Mouse (Mus musculus) splenic B cell, adult 2 months (primary cell): ENCODE results near the gene Kcnk1.

ENCODE experiments used
- DNase-seq: peaks from one replicate; pipeline ENCODE4 v3.0.0-alpha.2; 2011; ENCODE audit warnings: low read depth, low spot score
- H3K27me3 ChIP-seq: 2 replicates; pipeline ENCODE4 v1.6.1; 2012; ENCODE audit warnings: mild to moderate bottlenecking, low read length, moderate library complexity, mixed read lengths; ENCODE audit not compliant: control insufficient read depth, poor library complexity, insufficient read depth, severe bottlenecking
- H3K36me3 ChIP-seq: 2 replicates; pipeline ENCODE4 v1.6.1; 2012; ENCODE audit warnings: mild to moderate bottlenecking, low read length, moderate library complexity, mixed read lengths; ENCODE audit not compliant: control insufficient read depth, poor library complexity, insufficient read depth, severe bottlenecking

The Kcnk1 gene

GRCm38 (mm10) chr8:125983515-125983914 lies 11.5 kb upstream of the Kcnk1 start:
- Histone ChIP-seq H3K27me3 (no peaks in the 10 kb centered on the region), H3K36me3 (no peaks in the 10 kb centered on the region)
- DNase-seq, result no peak

- Histone ChIP-seq H3K36me3 (no peaks in the 10 kb centered on the region), H3K27me3 (no peaks in the 10 kb centered on the region)
- no peak for DNase-seq
Observed at GRCm38 (mm10) chr8:125984140-125984539, 10.8 kb upstream of the Kcnk1 start.

- no peak for DNase-seq
- H3K27me3 ChIP-seq, result no peaks in the 10 kb centered on the region
- no peaks in the 10 kb centered on the region for H3K36me3 ChIP-seq
Observed at GRCm38 (mm10) chr8:125985364-125985763, 9.6 kb upstream of the Kcnk1 start.

DNA sequence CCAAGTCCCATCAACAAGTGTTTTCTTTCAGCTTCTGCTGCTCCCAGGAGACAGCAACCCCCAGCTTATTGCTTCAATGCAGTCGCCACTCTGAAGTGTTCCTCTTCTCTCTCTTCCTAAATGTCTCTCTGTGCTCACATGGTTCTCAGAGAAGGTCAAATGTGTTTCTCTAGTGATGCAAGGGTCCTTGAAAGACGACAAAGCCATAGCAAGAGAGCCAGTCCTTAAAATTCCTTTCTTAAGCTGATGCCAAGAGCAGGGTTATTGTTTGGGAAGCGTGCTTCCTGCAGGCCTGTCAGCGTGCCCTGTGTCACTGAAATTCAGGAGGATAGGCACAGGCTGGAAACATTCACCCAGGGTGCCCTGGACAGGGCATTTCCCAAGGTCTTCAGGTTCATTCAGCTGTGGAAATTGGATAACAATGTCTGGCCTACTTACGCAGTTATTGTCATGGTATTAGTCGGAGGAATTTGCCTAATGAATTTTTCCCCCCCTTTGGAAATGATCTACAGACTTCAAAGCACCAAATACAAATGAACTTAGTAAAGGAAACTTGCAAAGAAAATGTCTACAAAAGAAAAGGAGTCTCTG lies 7.9 kb upstream of the Kcnk1 start:
- DNase-seq, result no peak
- no peaks in the 10 kb centered on the region for H3K36me3 ChIP-seq
- no peaks in the 10 kb centered on the region; the same call in 1 of the 2 replicates for H3K27me3 ChIP-seq

DNA sequence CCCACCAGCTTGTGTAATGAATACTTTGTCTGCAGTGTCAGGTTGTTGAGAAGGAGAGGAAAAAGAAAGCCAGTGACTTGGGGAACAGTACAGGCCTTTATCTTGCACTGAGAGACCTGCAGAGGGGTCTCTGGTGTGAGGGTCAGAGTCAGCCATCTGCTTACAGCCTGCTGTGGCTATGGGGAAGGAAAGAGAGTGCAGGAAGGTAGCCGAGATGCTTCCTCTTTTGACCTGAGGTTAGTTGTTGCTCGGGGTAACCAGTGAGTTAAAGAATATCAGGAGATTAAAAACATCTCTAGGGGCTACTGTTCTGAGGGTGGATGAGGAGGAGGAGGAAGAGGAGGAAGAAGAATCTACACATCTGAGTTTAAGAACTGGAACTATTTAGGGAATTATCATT lies 7.0 kb upstream of the Kcnk1 start:
- Histone ChIP-seq H3K36me3 (no peaks in the 10 kb centered on the region), H3K27me3 (no peaks in the 10 kb centered on the region; the same call in 1 of the 2 replicates)
- no peak for DNase-seq

DNA sequence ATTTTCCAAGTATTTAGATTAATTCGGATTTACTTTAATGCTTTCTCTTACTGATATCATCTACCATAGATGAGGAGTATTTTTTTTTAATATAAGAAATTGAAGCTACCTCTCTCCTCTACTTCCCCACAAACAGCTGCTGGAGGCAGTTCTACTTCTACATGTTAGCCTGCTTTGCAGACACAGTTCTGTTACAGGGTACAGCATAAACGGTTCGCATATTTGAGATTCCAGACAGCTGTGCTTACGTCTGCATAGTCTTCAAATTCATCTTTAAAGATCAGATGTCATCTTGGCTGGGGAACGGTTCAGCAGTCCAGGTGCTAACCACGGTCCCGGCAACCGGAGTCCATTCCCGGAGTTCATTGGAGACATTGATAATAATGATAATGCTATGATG lies 1.3 kb upstream of the Kcnk1 start:
- Histone ChIP-seq H3K36me3 (no peaks in the 10 kb centered on the region), H3K27me3 (no peaks in the 10 kb centered on the region; the same call in 1 of the 2 replicates)
- DNase-seq, result no peak

GRCm38 (mm10) chr8:125996031-125996839 lies 1.3 kb downstream of the Kcnk1 start:
- H3K36me3 ChIP-seq, result no peaks in the 10 kb centered on the region
- H3K27me3 ChIP-seq, result no peaks in the 10 kb centered on the region; the same call in 1 of the 2 replicates
- DNase-seq, result no peak

DNA sequence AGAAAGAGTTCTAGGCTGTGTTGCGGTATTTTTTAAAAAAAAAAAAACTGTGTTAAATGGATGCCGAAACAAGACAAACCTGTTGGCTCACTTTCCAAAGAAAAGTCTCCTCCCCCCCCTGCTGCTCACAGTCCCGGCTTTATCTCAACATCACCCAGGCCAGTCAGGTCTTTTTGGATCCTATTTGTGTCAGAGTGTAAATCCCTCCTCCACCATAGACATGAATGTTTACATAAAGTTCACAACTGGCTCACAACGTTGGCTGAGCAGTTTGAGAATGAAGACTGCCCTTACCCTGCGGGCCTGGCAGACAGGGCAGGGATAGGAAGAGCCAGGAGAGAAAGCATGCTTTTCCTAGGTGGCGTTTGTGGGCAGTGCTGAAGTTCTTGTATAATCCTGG lies 2.0 kb downstream of the Kcnk1 start:
- Histone ChIP-seq H3K27me3 (no peaks in the 10 kb centered on the region), H3K36me3 (no peaks in the 10 kb centered on the region)
- no peak for DNase-seq

GRCm38 (mm10) chr8:125997550-125997949 lies 2.6 kb downstream of the Kcnk1 start:
- Histone ChIP-seq H3K36me3 (no peaks in the 10 kb centered on the region), H3K27me3 (no peaks in the 10 kb centered on the region)

GRCm38 (mm10) chr8:125999842-126000395 lies 4.9 kb downstream of the Kcnk1 start:
- DNase-seq, result no peak
- Histone ChIP-seq H3K27me3 (no peaks in the 10 kb centered on the region), H3K36me3 (no peaks in the 10 kb centered on the region)

More at GRCm38 (mm10) chr8:125997550-125997949, 2.6 kb downstream of the Kcnk1 start:
- DNase-seq, result no peak

DNA sequence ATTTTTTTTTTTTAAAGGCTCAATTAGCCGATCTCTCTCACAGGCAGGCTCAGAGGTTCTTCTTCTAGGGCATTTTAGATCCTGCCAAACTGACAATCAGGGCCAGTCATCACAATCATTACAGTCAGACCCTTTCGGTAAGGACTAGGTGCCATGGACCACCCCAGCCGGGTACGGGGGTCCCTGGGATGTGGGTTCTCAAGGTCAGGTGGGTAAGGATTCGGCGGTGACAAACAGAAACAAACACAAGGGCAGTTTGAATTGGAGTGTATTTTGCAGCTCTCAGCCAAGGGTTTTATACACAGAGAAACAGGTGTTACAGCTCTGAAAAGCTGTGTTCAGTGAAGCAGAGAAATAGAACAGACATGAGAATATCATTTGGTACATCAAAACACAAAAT lies 8.6 kb downstream of the Kcnk1 start:
- Histone ChIP-seq H3K36me3 (no peaks in the 10 kb centered on the region), H3K27me3 (no peaks in the 10 kb centered on the region)
- no peak for DNase-seq

DNA sequence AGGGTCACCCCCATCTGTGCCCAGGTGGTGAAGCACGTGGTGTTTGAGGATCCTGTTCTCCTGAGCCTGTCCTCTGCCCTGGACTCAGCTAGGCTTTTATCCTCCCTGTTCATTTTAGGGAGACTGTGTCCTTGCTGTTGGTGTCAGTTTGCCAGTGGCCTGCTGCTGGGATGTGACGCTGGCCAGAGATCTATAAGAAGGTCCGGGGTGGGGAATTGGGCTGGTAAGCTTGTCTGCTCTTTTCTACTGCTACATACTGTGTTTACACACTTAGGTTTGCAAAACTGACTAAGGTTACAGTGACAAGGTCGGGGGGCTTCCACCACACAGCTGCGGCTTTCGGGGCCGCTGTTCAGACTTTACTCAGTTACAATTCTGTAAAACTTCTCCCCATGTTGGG lies 10.0 kb downstream of the Kcnk1 start:
- no peak for DNase-seq
- H3K36me3 ChIP-seq, result no peaks in the 10 kb centered on the region
- no peaks in the 10 kb centered on the region for H3K27me3 ChIP-seq

DNA sequence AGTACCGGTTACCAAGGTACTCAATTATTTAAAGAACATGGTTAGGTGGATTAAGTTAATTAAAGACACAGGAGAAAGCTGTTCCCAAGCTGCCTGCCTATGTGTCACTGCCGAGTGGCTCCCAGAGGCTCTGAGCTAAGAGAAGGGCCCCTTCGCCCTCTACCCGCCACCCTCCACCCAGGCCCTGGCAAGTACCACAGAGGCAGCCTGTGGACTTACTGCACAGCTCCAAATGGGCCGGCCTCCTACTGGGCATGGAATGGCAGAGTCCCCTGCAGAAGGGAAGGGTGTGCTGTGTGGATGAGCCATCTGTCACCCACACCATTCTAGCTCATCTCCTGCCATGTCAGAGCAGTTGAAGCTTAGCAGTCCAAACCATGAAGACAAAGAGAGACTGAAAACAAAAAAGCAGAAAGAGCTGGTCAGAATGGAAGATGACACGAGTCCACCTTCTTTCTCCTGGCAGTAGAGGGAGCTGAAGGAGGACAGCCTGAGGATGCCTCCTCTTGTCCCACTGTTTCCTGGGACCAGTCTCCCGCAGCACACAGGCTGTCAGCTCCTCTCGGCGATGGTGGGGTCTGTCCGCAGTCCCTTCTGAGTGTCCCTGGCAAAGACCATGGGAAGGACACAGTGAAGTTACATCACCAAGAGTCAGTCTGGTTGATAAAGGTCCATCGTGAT lies 11.5 kb downstream of the Kcnk1 start:
- Histone ChIP-seq H3K27me3 (no peaks in the 10 kb centered on the region), H3K36me3 (no peaks in the 10 kb centered on the region)
- no peak for DNase-seq

DNA sequence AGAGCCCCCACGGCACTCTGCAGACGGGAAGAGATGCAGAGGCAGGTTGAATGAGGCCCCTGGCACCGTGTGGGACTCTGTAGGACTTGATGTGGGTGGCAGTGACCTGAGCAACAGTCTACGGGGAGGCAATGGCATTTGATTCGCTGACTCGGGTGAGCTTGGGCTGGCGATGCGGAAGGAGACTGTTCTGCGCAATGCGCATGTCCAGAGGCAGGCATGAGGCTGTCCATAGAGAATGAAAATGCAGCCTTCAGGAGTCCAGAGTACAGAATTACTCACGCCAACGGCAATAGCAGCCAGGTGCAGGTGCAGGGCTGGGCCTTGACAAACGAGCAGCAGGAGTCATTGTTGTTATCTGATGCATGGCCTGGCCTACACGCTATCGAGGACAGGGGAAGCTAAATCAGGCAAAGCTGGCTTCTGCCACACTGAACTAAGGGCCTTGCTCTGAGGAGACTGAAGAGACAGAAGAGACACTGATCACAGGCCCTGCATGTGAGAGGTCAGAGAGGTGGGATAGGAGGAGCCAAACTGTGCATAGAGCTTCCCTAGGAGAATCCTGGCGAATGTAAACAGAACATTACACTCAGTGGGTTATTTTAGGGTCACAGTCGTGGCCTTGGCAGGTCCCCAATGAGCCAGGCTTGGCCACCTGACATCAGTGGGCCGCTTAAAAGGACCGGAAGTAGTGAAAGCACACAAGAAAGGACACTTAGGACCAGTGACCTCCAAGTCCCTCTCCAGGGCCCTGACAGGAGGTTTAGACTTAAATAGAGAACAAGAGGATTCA lies 12.8 kb downstream of the Kcnk1 start:
- H3K36me3 ChIP-seq, result no peaks in the 10 kb centered on the region
- H3K27me3 ChIP-seq, result no peaks in the 10 kb centered on the region
- no peak for DNase-seq
